Mouse (Mus musculus): ENCODE results near the gene Pdia6. TPM values are rescaled to one million over a fixed set of nuclear protein-coding genes. Genes with fewer than 3 reads are reported as not detected.
A peak's percentile ranks its signal among the peaks of the same experiment; 100 is the strongest.

Pdia6 gene
- polyA plus RNA-seq, 1 experiment from 2014 or later: 326 TPM

- Histone ChIP-seq H3K27ac (peak overlapping the region; percentile 82), H3K4me1 (replicated peaks) (peaks cover 42% of the 10 kb centered on the region), H3K27me3 (no peaks in the 10 kb centered on the region), H3K9ac (peak overlapping the region; percentile 93), H3K4me2 (peak overlapping the region; percentile 80), H3K36me3 (peaks cover 23% of the 10 kb centered on the region), H3K4me3 (peak overlapping the region; percentile 97), H3K9me3 (no peaks in the 10 kb centered on the region)
- under 1% methylated on average over 21 of the region's 21 CpGs for WGBS
- ATAC-seq (ENCODE audit: low FRiP score): peak; percentile 88
Measured at GRCm38 (mm10) chr12:17266673-17266990, 287 bp downstream of the Pdia6 start.

- no peaks in the 10 kb centered on the region for H3K27me3 ChIP-seq
- peak overlapping the region; percentile 80 for H3K4me2 ChIP-seq
- H3K4me1 ChIP-seq (replicated peaks): peaks cover 49% of the 10 kb centered on the region
- H3K27ac ChIP-seq: peak overlapping the region; percentile 82
- H3K36me3 ChIP-seq: peaks cover 30% of the 10 kb centered on the region
- no peaks in the 10 kb centered on the region for H3K9me3 ChIP-seq
- ATAC-seq (ENCODE audit: low FRiP score): no peak
- 8% methylated on average over 4 of the region's 4 CpGs for WGBS
- H3K4me3 ChIP-seq: peak overlapping the region; percentile 97
- H3K9ac ChIP-seq: peak overlapping the region; percentile 93
Measured at GRCm38 (mm10) chr12:17267316-17267715, 971 bp downstream of the Pdia6 start.

GRCm38 (mm10) chr12:17271272-17271671, 4.9 kb downstream of the Pdia6 start:
- ATAC-seq (ENCODE audit: low FRiP score): no peak
- no peaks in the 10 kb centered on the region for H3K27me3 ChIP-seq
- H3K4me2 ChIP-seq: no peak overlapping the region
- H3K9ac ChIP-seq: 0 out of 2 replicates have a peak overlapping the region, but pooled peaks have one; percentile 8
- no peak overlapping the region for H3K27ac ChIP-seq
- H3K36me3 ChIP-seq: peaks cover 66% of the 10 kb centered on the region
- 65% methylated on average over 1 of the region's 1 CpGs for WGBS
- H3K4me1 ChIP-seq (replicated peaks): peaks cover 59% of the 10 kb centered on the region
- H3K9me3 ChIP-seq: no peaks in the 10 kb centered on the region
- no peak overlapping the region for H3K4me3 ChIP-seq

GRCm38 (mm10) chr12:17273841-17274240, 7.5 kb downstream of the Pdia6 start:
- H3K9ac ChIP-seq: no peak overlapping the region
- H3K4me2 ChIP-seq: no peak overlapping the region
- no peaks in the 10 kb centered on the region for H3K27me3 ChIP-seq
- H3K4me3 ChIP-seq: no peak overlapping the region
- WGBS: 61% methylated on average over 7 of the region's 7 CpGs
- peaks cover 39% of the 10 kb centered on the region for H3K4me1 ChIP-seq (replicated peaks)
- no peak overlapping the region for H3K27ac ChIP-seq
- H3K36me3 ChIP-seq: peaks cover 87% of the 10 kb centered on the region
- no peak for ATAC-seq (ENCODE audit: low FRiP score)
- H3K9me3 ChIP-seq: no peaks in the 10 kb centered on the region

- H3K9ac ChIP-seq: no peak overlapping the region
- H3K36me3 ChIP-seq: peaks cover 30% of the 10 kb centered on the region
- no peaks in the 10 kb centered on the region for H3K27me3 ChIP-seq
- no peak for ATAC-seq (ENCODE audit: low FRiP score)
- no peaks in the 10 kb centered on the region for H3K9me3 ChIP-seq
- no peak overlapping the region for H3K27ac ChIP-seq
- no peaks in the 10 kb centered on the region for H3K4me1 ChIP-seq (replicated peaks)
- H3K4me2 ChIP-seq: no peak overlapping the region
- 84% methylated on average over 4 of the region's 4 CpGs for WGBS
- H3K4me3 ChIP-seq: no peak overlapping the region
Measured at GRCm38 (mm10) chr12:17288496-17288895, 22.2 kb downstream of the Pdia6 start.

GRCm38 (mm10) chr12:17289060-17289459, 22.7 kb downstream of the Pdia6 start:
- H3K4me2 ChIP-seq: no peak overlapping the region
- no peak for ATAC-seq (ENCODE audit: low FRiP score)
- WGBS: 77% methylated on average over 2 of the region's 2 CpGs

GRCm38 (mm10) chr12:17289913-17290312, 23.6 kb downstream of the Pdia6 start:
- Histone ChIP-seq H3K36me3 (peaks cover 16% of the 10 kb centered on the region), H3K9ac (no peak overlapping the region), H3K4me3 (no peak overlapping the region), H3K9me3 (no peaks in the 10 kb centered on the region), H3K4me2 (no peak overlapping the region), H3K27me3 (no peaks in the 10 kb centered on the region), H3K27ac (no peak overlapping the region), H3K4me1 (replicated peaks) (no peaks in the 10 kb centered on the region)
- ATAC-seq (ENCODE audit: low FRiP score): no peak
- 78% methylated on average over 2 of the region's 2 CpGs for WGBS

More at GRCm38 (mm10) chr12:17289060-17289459, 22.7 kb downstream of the Pdia6 start:
- Histone ChIP-seq H3K4me1 (replicated peaks) (no peaks in the 10 kb centered on the region), H3K27ac (no peak overlapping the region), H3K27me3 (no peaks in the 10 kb centered on the region), H3K9me3 (no peaks in the 10 kb centered on the region), H3K9ac (no peak overlapping the region), H3K4me3 (no peak overlapping the region), H3K36me3 (peaks cover 24% of the 10 kb centered on the region)

GRCm38 (mm10) chr12:17290569-17290968, 24.2 kb downstream of the Pdia6 start:
- Histone ChIP-seq H3K27me3 (no peaks in the 10 kb centered on the region), H3K27ac (no peak overlapping the region), H3K4me3 (no peak overlapping the region), H3K4me1 (replicated peaks) (no peaks in the 10 kb centered on the region), H3K4me2 (no peak overlapping the region), H3K9me3 (no peaks in the 10 kb centered on the region), H3K36me3 (peaks cover 12% of the 10 kb centered on the region), H3K9ac (no peak overlapping the region)
- WGBS: 72% methylated on average over 4 of the region's 4 CpGs
- ATAC-seq (ENCODE audit: low FRiP score): no peak

- ATAC-seq (ENCODE audit: low FRiP score): no peak
- H3K4me1 ChIP-seq (replicated peaks): no peaks in the 10 kb centered on the region
- 89% methylated on average over 2 of the region's 2 CpGs for WGBS
- H3K4me2 ChIP-seq: no peak overlapping the region
- no peaks in the 10 kb centered on the region for H3K36me3 ChIP-seq
- H3K9me3 ChIP-seq: no peaks in the 10 kb centered on the region
- H3K27me3 ChIP-seq: no peaks in the 10 kb centered on the region
- H3K27ac ChIP-seq: no peak overlapping the region
- H3K4me3 ChIP-seq: no peak overlapping the region
- H3K9ac ChIP-seq: no peak overlapping the region
Measured at GRCm38 (mm10) chr12:17296899-17297298, 30.6 kb downstream of the Pdia6 start.

- Histone ChIP-seq H3K4me1 (replicated peaks) (no peaks in the 10 kb centered on the region), H3K4me3 (no peak overlapping the region), H3K9ac (no peak overlapping the region), H3K27ac (no peak overlapping the region), H3K9me3 (no peaks in the 10 kb centered on the region), H3K4me2 (no peak overlapping the region), H3K36me3 (no peaks in the 10 kb centered on the region), H3K27me3 (no peaks in the 10 kb centered on the region)
- WGBS: 88% methylated on average over 1 of the region's 1 CpGs
- ATAC-seq (ENCODE audit: low FRiP score): no peak
Measured at GRCm38 (mm10) chr12:17299902-17300301, 33.6 kb downstream of the Pdia6 start.

- no peaks in the 10 kb centered on the region for H3K4me1 ChIP-seq (replicated peaks)
- 88% methylated on average over 7 of the region's 7 CpGs for WGBS
- ATAC-seq (ENCODE audit: low FRiP score): no peak
- H3K4me2 ChIP-seq: no peak overlapping the region
- no peaks in the 10 kb centered on the region for H3K36me3 ChIP-seq
- no peaks in the 10 kb centered on the region for H3K9me3 ChIP-seq
- H3K4me3 ChIP-seq: no peak overlapping the region
- H3K9ac ChIP-seq: no peak overlapping the region
- H3K27me3 ChIP-seq: no peaks in the 10 kb centered on the region
- no peak overlapping the region for H3K27ac ChIP-seq
Measured at GRCm38 (mm10) chr12:17305445-17305844, 39.1 kb downstream of the Pdia6 start.

GRCm38 (mm10) chr12:17308246-17308645, 41.9 kb downstream of the Pdia6 start:
- Histone ChIP-seq H3K9ac (no peak overlapping the region), H3K4me3 (no peak overlapping the region), H3K4me2 (no peak overlapping the region), H3K27me3 (no peaks in the 10 kb centered on the region), H3K4me1 (replicated peaks) (peaks cover 4% of the 10 kb centered on the region; the same call in 1 of the 2 replicates), H3K36me3 (no peaks in the 10 kb centered on the region), H3K27ac (no peak overlapping the region), H3K9me3 (no peaks in the 10 kb centered on the region)
- WGBS: 43% methylated on average over 4 of the region's 4 CpGs
- ATAC-seq (ENCODE audit: low FRiP score): no peak

GRCm38 (mm10) chr12:17310852-17311839, 44.8 kb downstream of the Pdia6 start:
- no peaks in the 10 kb centered on the region for H3K9me3 ChIP-seq
- H3K27me3 ChIP-seq: no peaks in the 10 kb centered on the region
- H3K36me3 ChIP-seq: no peaks in the 10 kb centered on the region
- no peak overlapping the region for H3K4me2 ChIP-seq
- H3K4me1 ChIP-seq (replicated peaks): peaks cover 4% of the 10 kb centered on the region; the same call in 1 of the 2 replicates
- no peak overlapping the region for H3K4me3 ChIP-seq
- ATAC-seq (ENCODE audit: low FRiP score): no peak
- no peak overlapping the region for H3K9ac ChIP-seq
- 53% methylated on average over 16 of the region's 16 CpGs for WGBS
- no peak overlapping the region for H3K27ac ChIP-seq

Measured in hindbrain, embryonic 13.5 days (tissue).